In the genomic region with DNA sequence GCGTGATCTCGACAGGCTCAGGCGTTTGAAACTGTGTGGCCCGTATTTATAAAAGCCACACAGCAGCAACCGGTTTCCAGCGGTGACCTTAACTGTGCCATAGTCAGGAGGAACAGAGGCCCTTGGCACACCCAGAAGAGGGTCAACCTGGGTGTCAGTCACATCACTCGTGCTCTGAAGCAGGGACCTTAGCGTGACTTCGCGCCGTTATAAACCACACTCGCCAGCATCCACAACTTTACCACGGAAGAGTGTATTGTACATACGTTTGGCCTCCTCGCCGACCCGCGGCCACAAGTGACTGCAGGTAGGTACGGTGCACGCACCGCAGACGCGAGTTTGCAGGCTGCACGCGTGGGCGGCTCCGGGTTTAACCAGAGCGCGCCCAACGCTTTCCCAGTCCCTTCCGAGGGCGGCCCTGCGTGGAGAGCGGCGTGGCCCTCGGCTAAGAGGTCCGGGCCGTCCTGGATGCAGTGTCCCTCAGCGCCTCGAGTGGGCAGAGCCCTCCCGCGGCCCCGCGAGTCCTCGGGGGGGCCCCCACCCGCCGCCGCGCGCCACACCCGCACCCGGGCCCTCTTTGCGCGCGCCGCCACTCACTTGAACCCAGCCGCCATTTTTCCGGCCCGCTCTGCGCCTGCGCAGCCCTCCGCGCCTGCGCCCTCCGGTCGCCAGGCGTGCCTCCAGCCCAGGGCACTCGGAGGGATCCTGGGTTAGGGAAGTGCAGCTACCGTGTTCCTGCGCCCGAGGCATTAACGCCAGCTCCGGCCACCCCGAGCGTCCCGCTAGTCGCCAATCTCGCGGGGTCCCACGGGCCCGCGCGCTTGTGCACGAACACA, we compare ENCODE assay signal across 8 mouse cellular contexts. TPM values are rescaled to one million over a fixed set of nuclear protein-coding genes. Genes with fewer than 3 reads are reported as not detected.
DNase-seq lines count a peak whose midpoint lies in the region; ATAC-seq and TF ChIP-seq lines count a peak whose summit lies in the region.

No protein-coding gene starts in this region.

- TF ChIP-seq POLR2A in cerebellum, adult 2 months (IDR thresholded peaks at IDR 0.05; ENCODE audit: borderline replicate concordance, insufficient read depth, low read length), result peak; percentile 97

- peak overlapping the region; percentile 68 for H3K4me2 ChIP-seq in lung, embryonic 14.5 days

- TF ChIP-seq CTCF in cerebellum, adult 2 months (IDR thresholded peaks at IDR 0.05; ENCODE audit: borderline replicate concordance, insufficient read depth, low read depth, low read length), result no peak
- TF ChIP-seq CTCF in lung, embryonic 14.5 days (IDR thresholded peaks at IDR 0.05; ENCODE audit: low read depth), result no peak

- DNase-seq in MEL-GATA-1-ER (ENCODE audit: extremely low read depth, low read depth), result peak; percentile 71
- peak; percentile 91 to 94 for DNase-seq in cerebellum, adult 2 months
- DNase-seq in forelimb bud, embryonic 11.5 days (ENCODE audit: low read depth, low spot score), result peak; percentile 93
- DNase-seq in layer of hippocampus, adult 8-10 months (ENCODE audit: low spot score in 2 of 2), result peak; percentile 75 to 88
- peak; percentile 94 for DNase-seq in lung, embryonic 14.5 days
- DNase-seq in thymus, adult 18-20 months, result peak; percentile 82 to 84

- H3K27ac ChIP-seq in cerebellum, adult 2 months (ENCODE audit: insufficient read depth, low read length), result peak overlapping the region; percentile 100
- H3K27ac ChIP-seq in lung, embryonic 14.5 days (ENCODE audit: low read depth), result peak overlapping the region; percentile 99

- under 1% methylated on average over 84 of the region's 84 CpGs for WGBS in cerebellum, adult 2 months
- under 1% methylated on average over 83 of the region's 84 CpGs for WGBS in lung, embryonic 14.5 days

- peaks cover 43% of the 10 kb centered on the region for H3K36me3 ChIP-seq in lung, embryonic 14.5 days (ENCODE audit: insufficient read depth)

- no peaks in the 10 kb centered on the region for H3K27me3 ChIP-seq in cerebellum, adult 2 months (ENCODE audit: control insufficient read depth, insufficient read depth, low read length)
- H3K27me3 ChIP-seq in lung, embryonic 14.5 days (ENCODE audit: insufficient read depth, low read length), result no peaks in the 10 kb centered on the region

- H3K4me1 ChIP-seq in cerebellum, adult 2 months (ENCODE audit: control insufficient read depth, insufficient read depth, low read length), result no peaks in the 10 kb centered on the region
- H3K4me1 ChIP-seq in lung, embryonic 14.5 days (ENCODE audit: insufficient read depth), result no peaks in the 10 kb centered on the region

- H3K9ac ChIP-seq in lung, embryonic 14.5 days, result peak overlapping the region; percentile 94

- peak overlapping the region; percentile 95 for H3K4me3 ChIP-seq in cerebellum, adult 2 months (replicated peaks; ENCODE audit: insufficient read depth, low read depth, low read length)
- peak overlapping the region; percentile 89 for H3K4me3 ChIP-seq in lung, embryonic 14.5 days (ENCODE audit: low read depth, low read length)

- peak; percentile 75 to 76 for ATAC-seq in hematopoietic stem cell, adult 5-6 weeks (replicated peaks in 1 of 2; ENCODE audit: insufficient read depth in 1 of 2, low FRiP score in 2 of 2, low TSS enrichment in 1 of 2, low read depth in 1 of 2, poor library complexity in 2 of 2, severe bottlenecking in 2 of 2)
- ATAC-seq in lung, embryonic 14.5 days (ENCODE audit: insufficient read depth), result peak; percentile 94
- ATAC-seq in neutrophil, adult 5-6 weeks (ENCODE audit: extremely low read depth, insufficient number of reproducible peaks, low FRiP score, poor library complexity, severe bottlenecking), result peak; percentile 67

- H3K9me3 ChIP-seq in lung, embryonic 14.5 days (ENCODE audit: low read depth, low read length), result no peaks in the 10 kb centered on the region

RNA-seq across cellular contexts. Expression of gene Exosc8, which starts 0.6 kb away (rescaled TPM):
- 42.6 TPM in 2 replicates for polyA plus RNA-seq in cerebellum, adult 2 months (2012; rRNA removed)
- 148 and 163 TPM in 2 replicates for total RNA-seq in hematopoietic stem cell, adult 5-6 weeks (2017)
- total RNA-seq in layer of hippocampus, adult 8-10 months (2022), result 10 to 100 TPM; 30.2 to 39.8 (median 36.8) TPM
- 149 and 154 TPM in 2 replicates for polyA plus RNA-seq in lung, embryonic 14.5 days (2014; fragmentation: Nextera tagmentation; extraction: Ambion mirVana)
- total RNA-seq in neutrophil, adult 5-6 weeks (2017), result 75.8 and 93.7 TPM in 2 replicates

RNA-seq across cellular contexts. Expression of gene Alg5, which starts 0.7 kb away (rescaled TPM):
- 25.9 and 26.0 TPM in 2 replicates for polyA plus RNA-seq in cerebellum, adult 2 months (2012; rRNA removed)
- total RNA-seq in hematopoietic stem cell, adult 5-6 weeks (2017), result 21.0 and 36.6 TPM in 2 replicates
- 10 to 100 TPM; 19.4 to 24.4 (median 21.6) TPM for total RNA-seq in layer of hippocampus, adult 8-10 months (2022)
- 50.7 and 57.1 TPM in 2 replicates for polyA plus RNA-seq in lung, embryonic 14.5 days (2014; fragmentation: Nextera tagmentation; extraction: Ambion mirVana)
- total RNA-seq in neutrophil, adult 5-6 weeks (2017), result 21.2 and 23.9 TPM in 2 replicates

RNA-seq across cellular contexts. Expression of gene Gm21958, which starts 20.5 kb away (rescaled TPM):
- not detected in 2 replicates for polyA plus RNA-seq in cerebellum, adult 2 months (2012; rRNA removed)
- not detected in 2 replicates for total RNA-seq in hematopoietic stem cell, adult 5-6 weeks (2017)
- total RNA-seq in layer of hippocampus, adult 8-10 months (2022), result not detected
- polyA plus RNA-seq in lung, embryonic 14.5 days (2014; fragmentation: Nextera tagmentation; extraction: Ambion mirVana), result 1.7 TPM in 1 of 2 replicates, not detected in the other
- 1.2 TPM in 1 of 2 replicates, not detected in the other for total RNA-seq in neutrophil, adult 5-6 weeks (2017)

RNA-seq across cellular contexts. Expression of gene Smad9, which starts 20.8 kb away (rescaled TPM):
- 13.7 and 15.5 TPM in 2 replicates for polyA plus RNA-seq in cerebellum, adult 2 months (2012; rRNA removed)
- total RNA-seq in hematopoietic stem cell, adult 5-6 weeks (2017), result not detected in 2 replicates
- total RNA-seq in layer of hippocampus, adult 8-10 months (2022), result 1 to 10 TPM; 8.4 to 8.6 (median 8.5) TPM
- 2.4 and 2.9 TPM in 2 replicates for polyA plus RNA-seq in lung, embryonic 14.5 days (2014; fragmentation: Nextera tagmentation; extraction: Ambion mirVana)
- not detected in 2 replicates for total RNA-seq in neutrophil, adult 5-6 weeks (2017)

RNA-seq across cellular contexts. Expression of gene Supt20, which starts 42.0 kb away (rescaled TPM):
- polyA plus RNA-seq in cerebellum, adult 2 months (2012; rRNA removed), result 57.6 and 63.2 TPM in 2 replicates
- total RNA-seq in hematopoietic stem cell, adult 5-6 weeks (2017), result 112 and 116 TPM in 2 replicates
- 10 to 100 TPM; 51.0 to 63.6 (median 56.1) TPM for total RNA-seq in layer of hippocampus, adult 8-10 months (2022)
- polyA plus RNA-seq in lung, embryonic 14.5 days (2014; fragmentation: Nextera tagmentation; extraction: Ambion mirVana), result 103 and 106 TPM in 2 replicates
- total RNA-seq in neutrophil, adult 5-6 weeks (2017), result 160 and 167 TPM in 2 replicates

Comparison
In these comparisons a context has a peak if more than half of its experiments do, and no peak if none do; other contexts are left out.
1. Peak in every context shown above with its lines: DNase-seq, ATAC-seq, H3K4me3 ChIP-seq and H3K27ac ChIP-seq.